Mouse (Mus musculus): ENCODE results near the gene Pde2a.
"Not testable (repeated sequence)": the region's sequence is repeated elsewhere in the genome, so short reads cannot be mapped to it uniquely, and the experiment has no call there.

Pde2a gene

DNA sequence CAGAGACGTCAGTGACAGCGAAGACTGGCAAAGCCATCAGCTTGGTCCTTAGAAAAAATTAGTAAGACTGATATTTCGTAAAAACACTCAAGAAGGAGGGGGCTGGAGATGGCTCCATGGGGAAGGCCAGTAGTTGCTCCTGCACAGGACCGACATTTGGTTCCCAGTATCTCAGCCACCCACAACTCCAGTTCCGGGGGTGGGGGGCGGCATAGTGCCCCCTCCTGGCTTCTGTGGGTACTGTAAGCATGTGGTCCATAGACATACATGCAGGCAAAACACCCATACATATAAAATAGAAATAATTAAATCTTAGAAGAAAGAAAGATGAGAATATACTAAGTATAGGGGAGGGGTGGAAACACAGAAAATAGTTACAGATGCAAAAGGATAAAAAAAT is 95.0 kb downstream of the Pde2a start:
- DNase-seq (ENCODE audit: low spot score): peak; percentile 48

DNA sequence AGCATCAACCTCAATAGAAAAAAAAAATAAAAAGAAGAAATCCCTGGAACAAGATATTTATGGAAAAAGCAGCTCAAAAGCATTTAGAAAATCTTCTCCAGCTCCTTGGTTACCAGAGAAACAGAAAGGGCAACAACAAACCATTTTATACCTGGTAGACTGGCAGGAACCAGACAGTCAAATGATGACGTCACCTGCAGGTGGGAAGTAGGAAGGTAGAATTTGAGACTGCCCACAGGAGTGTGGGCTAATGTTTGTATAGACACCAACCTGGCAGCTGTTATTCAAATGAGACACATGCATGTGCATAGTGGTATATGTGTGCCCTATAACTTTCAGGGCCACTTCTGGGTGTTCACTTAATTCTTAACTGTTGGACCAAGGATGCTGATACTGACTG is 100.2 kb downstream of the Pde2a start:
- DNase-seq (ENCODE audit: low spot score): no peak

DNA sequence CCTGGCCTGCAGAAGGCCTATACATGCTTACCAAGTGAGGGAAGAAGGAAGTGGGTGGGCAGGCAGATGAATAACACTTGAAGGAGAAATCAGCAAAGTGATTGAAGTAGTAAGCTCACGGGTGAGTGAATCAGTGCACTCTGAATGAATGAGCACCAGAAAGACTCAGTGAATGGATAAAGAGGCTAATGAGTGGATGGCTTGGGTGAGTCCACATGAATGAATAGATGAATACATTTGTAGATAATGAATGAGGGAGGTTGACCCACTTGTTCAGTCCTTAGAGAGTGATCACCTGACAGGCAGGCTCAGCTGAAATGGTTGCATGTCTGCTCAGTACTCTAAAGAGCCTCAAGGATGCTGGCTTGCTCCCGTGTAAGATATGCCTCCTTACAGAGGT is 101.7 kb downstream of the Pde2a start:
- no peak for DNase-seq (ENCODE audit: low spot score)

DNA sequence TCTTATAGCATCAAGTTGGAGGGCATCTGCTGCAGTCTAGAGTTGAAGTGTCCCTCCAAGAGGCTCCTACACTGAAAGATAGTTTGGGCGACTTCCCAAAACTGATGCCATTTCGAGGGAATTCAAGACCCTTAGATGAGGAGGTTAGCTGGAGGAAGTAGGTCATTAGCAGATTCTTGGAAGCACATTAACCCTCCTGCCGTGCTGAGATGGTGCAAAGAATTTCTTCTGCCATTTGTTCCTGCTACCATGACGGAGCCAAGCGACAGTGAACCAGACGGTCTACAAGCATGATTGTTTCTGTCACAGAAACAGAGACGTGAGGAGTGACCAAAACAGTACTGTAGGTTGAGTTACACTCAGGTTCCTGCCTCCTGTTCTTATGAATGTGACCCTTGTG is 105.0 kb downstream of the Pde2a start:
- no peak for DNase-seq (ENCODE audit: low spot score)

DNA sequence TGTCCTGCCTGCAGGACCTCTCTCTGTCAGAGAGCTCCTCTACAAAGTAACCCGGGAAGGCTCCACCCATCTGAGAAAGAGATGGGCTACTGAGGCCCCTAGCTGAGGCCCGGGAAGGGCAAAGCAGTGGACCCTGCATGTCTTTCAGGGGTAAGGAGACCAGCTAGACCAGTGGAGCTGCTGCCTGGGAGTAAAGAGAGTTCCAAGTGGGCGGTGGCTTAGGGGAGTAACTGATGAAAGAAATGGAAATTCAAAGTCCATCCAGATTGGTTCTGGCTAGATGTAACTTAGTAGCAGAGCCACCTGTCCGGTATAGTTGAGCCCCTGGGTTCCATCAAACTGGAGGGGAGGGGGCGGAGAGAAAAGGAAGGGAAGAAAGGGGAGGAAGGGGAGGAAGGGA is 112.9 kb downstream of the Pde2a start:
- DNase-seq (ENCODE audit: low spot score): no peak

DNA sequence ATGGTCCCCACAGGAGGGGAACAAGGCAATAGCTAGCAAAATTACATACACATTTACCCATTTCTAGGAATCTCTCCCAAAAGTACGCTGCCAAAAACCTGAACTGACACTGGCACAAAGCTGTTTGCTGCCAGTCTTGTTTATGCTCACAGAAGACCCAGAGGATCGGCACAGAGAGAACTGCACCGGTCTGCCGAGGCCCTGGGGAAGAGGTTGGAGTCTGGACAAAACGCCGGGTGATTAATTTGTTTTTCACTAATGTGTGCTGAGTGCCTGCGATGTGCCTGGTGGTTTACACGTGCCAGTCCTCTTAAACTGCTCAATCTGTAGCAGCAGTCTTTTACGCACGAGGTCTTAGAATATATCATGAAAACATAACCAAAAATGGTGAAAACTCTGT is 113.6 kb downstream of the Pde2a start:
- no peak for DNase-seq (ENCODE audit: low spot score)

DNA sequence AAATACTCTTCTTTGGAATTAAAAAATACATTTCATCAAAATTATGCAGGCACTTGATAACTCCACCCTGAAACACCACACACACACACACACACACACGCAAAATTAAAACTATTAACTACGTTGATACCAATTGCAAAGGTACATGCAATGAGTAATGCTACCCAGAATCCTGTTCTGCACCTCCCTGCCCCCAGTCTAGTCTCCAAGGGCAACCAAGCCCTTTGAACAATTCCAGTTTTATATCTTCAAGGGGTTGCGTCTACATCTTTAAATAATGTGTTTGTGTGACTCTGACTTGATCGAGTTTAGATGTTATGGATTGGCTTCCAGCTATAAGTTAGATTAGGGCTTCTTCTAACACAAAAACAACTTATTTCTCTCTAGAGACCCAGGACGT is 114.0 kb downstream of the Pde2a start:
- no peak for DNase-seq (ENCODE audit: low spot score)

DNA sequence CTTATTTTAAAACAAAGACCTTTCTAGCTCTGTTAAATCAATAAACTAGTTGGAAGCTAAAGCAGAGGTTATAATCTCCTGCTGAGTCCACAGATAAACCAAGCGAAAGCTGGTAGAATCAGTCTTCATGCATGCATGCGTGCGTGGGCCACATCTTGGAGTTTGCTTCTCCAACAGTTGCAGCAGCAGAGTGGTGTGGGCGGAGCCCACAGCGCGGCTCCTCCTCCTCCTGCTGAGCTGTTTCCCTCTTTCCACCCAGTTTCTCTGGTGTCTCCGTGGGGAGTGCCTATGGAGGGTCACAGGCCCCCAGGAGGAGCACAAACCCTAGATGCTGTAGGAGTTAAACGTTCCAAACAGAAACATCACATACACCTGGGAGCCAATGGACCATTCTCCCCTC is 116.0 kb downstream of the Pde2a start:
- DNase-seq (ENCODE audit: low spot score): no peak

DNA sequence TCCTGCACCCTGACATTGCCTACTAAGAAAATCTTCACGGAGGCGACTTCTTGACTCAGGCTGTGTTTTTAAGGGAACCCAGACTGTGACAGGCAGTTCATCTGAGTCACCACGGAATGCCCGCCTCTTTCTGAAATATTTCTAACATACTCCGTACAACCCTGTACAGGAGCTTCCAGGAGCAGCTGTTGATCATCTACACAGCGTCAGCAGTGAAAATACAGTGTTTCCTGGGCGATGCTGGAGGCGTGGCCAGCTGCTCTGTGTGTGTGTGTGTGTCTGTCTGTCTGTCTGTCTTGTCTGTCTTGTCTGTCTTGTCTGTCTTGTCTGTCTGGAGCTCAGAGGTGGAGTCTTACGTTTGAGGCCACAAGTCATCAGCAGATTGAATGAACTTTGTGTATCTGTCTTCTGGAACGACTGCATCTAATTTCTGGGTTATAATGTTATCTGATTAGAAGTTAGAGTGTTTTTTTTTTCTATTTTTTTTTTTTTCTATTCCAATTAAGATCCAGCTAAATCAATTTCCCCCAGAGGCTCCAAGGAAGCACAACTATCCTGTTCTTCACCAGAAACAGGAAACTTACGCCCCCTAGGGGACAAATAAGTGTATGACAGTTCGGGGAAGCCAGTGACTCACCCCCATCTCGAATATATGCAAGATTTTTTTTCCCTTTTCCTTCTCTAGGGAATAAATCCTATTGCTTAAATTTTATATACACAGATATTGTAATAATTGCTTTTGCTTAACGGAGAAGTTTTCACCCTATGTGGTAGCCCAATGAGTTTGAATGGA is 116.8 kb downstream of the Pde2a start:
- DNase-seq (ENCODE audit: low spot score): peak; percentile 88

DNA sequence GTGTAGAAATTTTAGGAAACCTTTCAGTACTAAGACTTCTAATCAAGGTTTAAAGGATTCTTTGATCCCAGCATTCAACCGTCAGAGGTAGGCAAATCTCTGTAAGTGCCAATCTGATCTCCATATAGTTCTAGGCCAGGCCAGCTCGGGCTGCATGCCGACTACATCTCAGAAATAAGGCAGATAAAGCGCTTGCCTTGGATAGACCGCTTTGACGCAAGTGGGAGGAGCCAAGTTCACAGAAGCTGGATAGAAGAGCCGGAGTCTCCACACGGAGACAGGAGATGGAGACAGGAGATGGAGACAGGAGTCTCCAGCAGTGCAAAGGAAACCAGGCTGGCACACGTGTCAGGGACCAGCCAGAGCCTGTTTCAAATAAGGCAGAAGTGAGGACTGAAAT is 118.3 kb downstream of the Pde2a start:
- DNase-seq (ENCODE audit: low spot score): no peak

DNA sequence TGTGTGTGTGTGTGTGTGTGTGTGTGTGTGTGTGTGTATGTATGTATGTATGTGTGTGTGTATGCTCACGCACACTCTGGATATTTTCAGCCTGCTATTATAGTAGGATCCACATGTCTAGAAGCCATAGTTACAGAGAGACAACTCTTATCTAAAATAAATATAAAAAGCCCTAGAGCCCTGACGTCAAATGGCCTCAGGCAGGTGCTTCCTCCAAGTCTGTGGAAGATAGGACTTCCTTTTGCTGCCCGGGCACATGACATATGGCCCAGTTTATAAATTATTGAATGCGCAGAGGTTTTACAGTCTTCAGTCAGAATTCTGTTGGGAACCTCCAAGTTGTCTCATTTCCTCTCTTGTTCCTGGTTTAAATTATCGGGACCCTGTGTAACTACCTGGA is 119.2 kb downstream of the Pde2a start:
- DNase-seq (ENCODE audit: low spot score): peak; percentile 41

DNA sequence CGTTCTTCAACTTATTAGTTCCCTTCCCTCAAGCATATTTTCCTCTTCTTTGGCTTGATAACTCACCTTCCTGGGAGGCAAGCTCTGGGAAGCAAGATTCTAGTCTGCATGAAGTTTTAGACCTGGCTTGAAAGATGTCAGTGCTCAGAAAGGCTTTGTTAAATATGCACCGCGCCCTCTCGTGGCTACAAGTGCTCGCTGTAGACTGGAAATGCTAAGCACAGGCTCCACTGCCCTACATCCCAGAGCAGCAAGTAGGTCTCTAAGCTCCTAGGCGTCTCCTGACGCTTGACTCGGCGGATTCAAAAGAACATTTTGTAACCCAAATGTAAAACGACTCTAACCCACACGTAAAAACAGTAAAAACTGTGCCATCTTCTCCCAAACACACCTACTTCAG is 119.6 kb downstream of the Pde2a start:
- DNase-seq (ENCODE audit: low spot score): peak; percentile 75

DNA sequence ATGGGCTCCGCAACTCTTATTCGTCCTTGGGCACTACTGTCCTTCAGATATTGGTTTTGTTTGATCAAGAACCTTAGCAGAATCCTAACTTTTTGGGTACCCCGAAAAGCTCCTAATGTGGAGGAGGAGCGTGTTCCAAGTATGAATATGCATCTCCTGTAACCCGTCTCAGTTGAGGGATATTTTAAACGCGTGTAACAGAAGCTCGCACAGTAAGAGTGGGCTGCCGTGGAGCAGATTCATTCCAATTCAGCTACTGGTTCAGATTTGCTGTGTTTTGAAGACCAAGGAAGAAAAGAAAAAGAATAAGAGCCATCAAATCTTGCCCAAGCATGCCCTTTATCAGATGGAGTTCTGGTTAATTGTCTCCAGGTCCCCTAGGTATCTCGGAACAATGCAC is 120.2 kb downstream of the Pde2a start:
- DNase-seq (ENCODE audit: low spot score): no peak

DNA sequence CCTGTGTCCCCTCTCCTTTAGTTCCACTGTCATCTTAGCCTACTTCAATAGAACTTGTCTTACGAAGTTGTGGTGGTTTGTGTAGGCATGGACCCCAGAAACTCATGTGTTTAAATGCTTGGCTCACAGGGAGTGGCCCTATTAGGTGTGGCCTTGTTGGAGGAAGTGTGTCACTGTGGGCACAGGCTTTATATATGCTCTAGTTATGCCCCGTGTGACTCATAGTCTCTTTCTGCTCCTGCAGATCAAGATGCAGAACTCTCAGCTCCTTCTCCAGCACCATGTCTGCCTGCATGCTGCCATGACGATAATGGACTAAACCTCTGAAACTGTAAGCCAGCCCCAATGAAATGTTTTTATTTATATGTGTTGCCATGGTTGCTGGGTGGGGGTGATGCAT is 126.2 kb downstream of the Pde2a start:
- peak; percentile 78 for DNase-seq (ENCODE audit: low spot score)

DNA sequence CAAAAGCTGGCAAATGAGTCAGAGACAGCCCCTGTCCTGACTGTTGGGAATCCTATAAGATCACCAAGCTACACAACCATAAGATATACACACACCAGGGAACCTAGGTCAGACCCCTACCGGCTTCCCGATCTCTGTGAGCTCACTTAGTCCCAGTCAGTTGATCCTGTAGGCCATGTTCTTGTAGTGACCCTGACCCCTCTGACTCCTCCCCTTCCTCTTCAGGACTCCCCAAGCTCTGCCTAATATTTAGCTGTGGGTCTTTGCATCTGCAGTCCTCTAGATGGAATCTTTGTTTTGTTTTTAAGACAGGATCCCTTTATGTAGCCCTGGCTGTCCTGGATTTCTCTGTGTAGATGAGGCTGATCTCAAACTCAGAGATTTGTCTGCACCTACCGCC is 127.8 kb downstream of the Pde2a start:
- no peak for DNase-seq (ENCODE audit: low spot score)

DNA sequence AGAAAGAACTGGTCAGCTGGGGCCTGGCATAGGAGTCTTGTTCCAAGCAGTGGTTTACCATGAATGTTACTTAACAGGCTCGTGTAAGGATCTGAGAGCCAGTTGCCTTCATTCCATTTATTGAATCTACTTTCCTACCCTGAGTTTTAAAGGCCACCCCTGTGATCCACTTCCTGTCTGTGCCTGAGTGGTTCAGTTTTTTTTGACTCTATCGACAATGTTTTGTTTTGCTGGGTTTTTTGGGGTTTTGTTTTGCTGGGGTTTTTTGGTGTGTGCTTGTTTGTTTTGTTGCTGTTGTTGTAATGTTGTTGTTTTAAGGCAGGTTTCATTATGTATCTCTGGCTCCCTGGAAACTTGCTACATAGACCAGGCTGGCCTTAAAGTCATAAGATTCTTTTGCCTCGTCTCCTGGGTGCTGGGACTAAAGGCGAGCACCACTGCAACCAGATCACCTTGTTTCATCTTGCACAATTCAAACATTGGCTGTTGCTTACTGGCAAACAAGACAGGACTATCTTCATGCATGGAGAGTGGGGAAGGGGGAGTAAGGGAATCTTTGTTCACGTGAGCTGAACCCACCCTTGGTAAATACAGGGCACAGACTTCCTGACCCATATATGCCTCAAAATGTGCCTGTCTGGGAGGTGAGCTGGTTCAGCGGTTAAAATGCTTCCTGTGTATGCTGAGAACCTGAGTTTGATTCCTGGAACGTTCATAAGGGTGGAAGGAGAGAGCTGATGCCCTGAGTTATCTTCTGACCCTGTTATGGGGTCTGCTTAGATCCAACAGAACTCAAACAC is 129.4 kb downstream of the Pde2a start:
- DNase-seq (ENCODE audit: low spot score): peak; percentile 43

DNA sequence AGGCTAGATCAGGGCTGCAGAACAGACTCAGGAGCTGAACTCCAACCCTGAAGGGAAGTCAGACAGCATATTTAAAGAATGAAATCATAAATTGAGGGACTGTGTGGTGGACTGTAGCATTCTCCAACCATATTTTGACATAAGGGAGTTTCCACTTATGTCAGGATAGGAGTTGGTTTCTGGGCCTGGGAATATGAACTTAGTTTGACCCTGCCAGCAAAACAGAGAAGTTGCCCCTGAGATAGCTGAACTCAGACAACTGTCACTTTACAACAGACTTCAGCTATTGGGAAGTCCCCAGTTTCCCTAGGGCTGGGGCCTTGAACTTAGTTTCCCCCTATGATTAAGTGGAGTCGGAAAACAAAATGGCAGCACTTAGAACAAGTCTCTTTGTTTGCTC is 130.0 kb downstream of the Pde2a start:
- DNase-seq (ENCODE audit: low spot score): no peak

DNA sequence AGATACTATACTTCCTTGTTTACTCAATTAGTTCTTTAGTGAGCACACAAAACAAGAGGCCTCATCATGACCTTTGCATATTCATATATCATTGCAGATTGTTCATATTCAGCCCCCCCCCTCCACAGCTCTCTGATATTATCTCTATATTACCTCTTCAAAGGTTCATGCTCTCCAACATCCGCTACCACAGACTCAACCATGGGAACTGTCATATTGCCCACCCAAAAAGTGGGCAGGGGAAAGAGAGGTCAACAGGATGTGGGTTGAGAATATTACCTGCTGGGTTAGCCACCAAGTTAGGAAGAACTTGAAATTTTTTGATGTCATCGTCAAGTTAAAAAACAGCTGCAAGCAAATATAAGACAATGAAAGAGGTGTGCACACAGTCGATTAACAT is 134.0 kb downstream of the Pde2a start:
- DNase-seq (ENCODE audit: low spot score): peak; percentile 81

DNA sequence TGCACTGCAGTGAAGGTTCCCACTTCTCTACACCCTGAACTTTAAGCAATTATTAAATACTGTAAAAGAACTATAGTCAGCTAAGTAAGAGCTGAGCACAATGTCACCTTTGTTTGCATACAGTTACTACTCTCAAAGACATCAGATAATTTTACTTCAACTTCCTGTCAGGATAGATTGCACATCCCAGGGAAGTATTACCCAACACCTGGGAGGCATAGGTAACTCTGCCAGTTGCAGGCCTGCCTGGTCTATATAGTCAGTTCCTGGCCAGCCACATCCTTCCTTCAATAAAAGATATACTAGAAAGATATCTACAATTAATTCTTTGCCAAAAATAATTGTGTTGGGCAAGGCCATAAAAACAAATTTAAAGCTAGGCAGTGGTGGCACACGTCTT is 135.9 kb downstream of the Pde2a start:
- no peak for DNase-seq (ENCODE audit: low spot score)

DNA sequence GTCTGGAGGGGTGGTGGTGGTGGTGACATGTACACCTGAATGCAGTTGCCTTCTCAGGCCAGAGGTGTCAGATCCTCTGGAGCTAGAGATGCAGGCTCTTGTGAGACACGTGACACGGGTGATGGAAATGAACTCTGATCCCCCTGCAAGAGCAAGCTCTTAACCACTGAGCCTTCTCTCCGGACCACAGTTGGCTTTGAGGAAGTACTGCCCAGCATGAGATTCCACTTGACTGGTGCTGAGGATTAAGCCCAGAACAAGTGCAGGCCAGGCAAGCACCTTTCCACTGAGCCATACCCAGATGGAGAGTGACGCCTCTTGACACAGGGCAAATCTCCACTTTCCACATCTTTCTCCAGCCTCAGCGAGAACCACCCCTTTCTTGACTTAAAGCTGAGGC is 137.9 kb downstream of the Pde2a start:
- not testable (repeated sequence) for DNase-seq (ENCODE audit: low spot score)
